Mouse (Mus musculus): ENCODE measurements around the gene Aspn.

DNA sequence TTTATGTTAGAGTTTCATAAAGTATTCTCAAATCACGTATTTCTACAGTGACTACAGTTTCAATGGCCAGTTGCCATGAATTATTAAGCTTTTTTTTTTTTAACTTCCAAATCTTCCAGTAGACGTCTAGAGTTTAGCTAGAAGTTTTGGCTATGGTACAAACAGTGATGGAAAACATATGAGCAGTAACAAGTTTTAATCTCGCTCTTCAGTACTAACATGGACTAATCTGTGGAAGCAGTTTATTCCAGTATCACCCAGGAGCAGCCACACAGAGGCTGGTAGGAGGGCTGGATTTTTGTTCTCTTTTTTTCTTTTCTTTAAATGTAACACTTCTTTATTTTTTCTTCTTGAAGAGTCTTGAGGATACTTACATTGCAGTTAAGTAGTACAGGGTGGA lies at the start of gene Aspn:
- no peak for TF ChIP-seq TAL1 (IDR thresholded peaks at IDR 0.05; ENCODE audit: low read length)
- no peak for TF ChIP-seq GATA1 (IDR thresholded peaks at IDR 0.05; ENCODE audit: low read length)
